Mouse (Mus musculus): ENCODE results near the gene Sirt7. TPM values are rescaled to one million over a fixed set of nuclear protein-coding genes. Genes with fewer than 3 reads are reported as not detected.

Sirt7 gene
- total RNA-seq, 1 experiment from 2014 or later = 52.4 TPM

- ATAC-seq (replicated peaks in 1 of 2; ENCODE audit: insufficient read depth in 1 of 2, low FRiP score in 2 of 2, low TSS enrichment in 1 of 2, low read depth in 1 of 2, poor library complexity in 2 of 2, severe bottlenecking in 2 of 2) = peak; percentile 96 to 99
Observed at GRCm38 (mm10) chr11:120643601-120643987, 18.6 kb upstream of the Sirt7 start, which contains the start of gene Pycr1. TSS of gene Pycr1 (minus strand) at chr11:120643769.

- ATAC-seq (replicated peaks in 1 of 2; ENCODE audit: insufficient read depth in 1 of 2, low FRiP score in 2 of 2, low TSS enrichment in 1 of 2, low read depth in 1 of 2, poor library complexity in 2 of 2, severe bottlenecking in 2 of 2) = peak in 1 of 2 experiments; percentile 33; a peak in 1 of 4 replicates
Observed at GRCm38 (mm10) chr11:120642939-120643600, 18.0 kb upstream of the Sirt7 start.

GRCm38 (mm10) chr11:120641869-120642268, 16.8 kb upstream of the Sirt7 start:
- ATAC-seq (replicated peaks in 1 of 2; ENCODE audit: insufficient read depth in 1 of 2, low FRiP score in 2 of 2, low TSS enrichment in 1 of 2, low read depth in 1 of 2, poor library complexity in 2 of 2, severe bottlenecking in 2 of 2) = no peak

GRCm38 (mm10) chr11:120641255-120641654, 16.2 kb upstream of the Sirt7 start:
- ATAC-seq (replicated peaks in 1 of 2; ENCODE audit: insufficient read depth in 1 of 2, low FRiP score in 2 of 2, low TSS enrichment in 1 of 2, low read depth in 1 of 2, poor library complexity in 2 of 2, severe bottlenecking in 2 of 2) = no peak

- ATAC-seq (replicated peaks in 1 of 2; ENCODE audit: insufficient read depth in 1 of 2, low FRiP score in 2 of 2, low TSS enrichment in 1 of 2, low read depth in 1 of 2, poor library complexity in 2 of 2, severe bottlenecking in 2 of 2) = no peak
Observed at GRCm38 (mm10) chr11:120634810-120635209, 9.8 kb upstream of the Sirt7 start.

GRCm38 (mm10) chr11:120633520-120634343, 8.7 kb upstream of the Sirt7 start, which contains the start of gene Mafg:
TSS of gene Mafg (minus strand) at chr11:120633600.
- peak; percentile 22 to 41; a peak in 3 of 4 replicates for ATAC-seq (replicated peaks in 1 of 2; ENCODE audit: insufficient read depth in 1 of 2, low FRiP score in 2 of 2, low TSS enrichment in 1 of 2, low read depth in 1 of 2, poor library complexity in 2 of 2, severe bottlenecking in 2 of 2)

- peak; percentile 33 to 46; a peak in 3 of 4 replicates for ATAC-seq (replicated peaks in 1 of 2; ENCODE audit: insufficient read depth in 1 of 2, low FRiP score in 2 of 2, low TSS enrichment in 1 of 2, low read depth in 1 of 2, poor library complexity in 2 of 2, severe bottlenecking in 2 of 2)
Observed at GRCm38 (mm10) chr11:120632559-120633519, 7.8 kb upstream of the Sirt7 start.

GRCm38 (mm10) chr11:120631726-120632448, 6.8 kb upstream of the Sirt7 start:
- no peak for ATAC-seq (replicated peaks in 1 of 2; ENCODE audit: insufficient read depth in 1 of 2, low FRiP score in 2 of 2, low TSS enrichment in 1 of 2, low read depth in 1 of 2, poor library complexity in 2 of 2, severe bottlenecking in 2 of 2)

- no peak for ATAC-seq (replicated peaks in 1 of 2; ENCODE audit: insufficient read depth in 1 of 2, low FRiP score in 2 of 2, low TSS enrichment in 1 of 2, low read depth in 1 of 2, poor library complexity in 2 of 2, severe bottlenecking in 2 of 2)
Observed at GRCm38 (mm10) chr11:120630881-120631725, 6.1 kb upstream of the Sirt7 start.

GRCm38 (mm10) chr11:120630401-120630871, 5.4 kb upstream of the Sirt7 start:
- ATAC-seq (replicated peaks in 1 of 2; ENCODE audit: insufficient read depth in 1 of 2, low FRiP score in 2 of 2, low TSS enrichment in 1 of 2, low read depth in 1 of 2, poor library complexity in 2 of 2, severe bottlenecking in 2 of 2) = peak in 1 of 2 experiments; percentile 36; a peak in 2 of 4 replicates

GRCm38 (mm10) chr11:120629911-120630310, 4.9 kb upstream of the Sirt7 start:
- no peak for ATAC-seq (replicated peaks in 1 of 2; ENCODE audit: insufficient read depth in 1 of 2, low FRiP score in 2 of 2, low TSS enrichment in 1 of 2, low read depth in 1 of 2, poor library complexity in 2 of 2, severe bottlenecking in 2 of 2)

- ATAC-seq (replicated peaks in 1 of 2; ENCODE audit: insufficient read depth in 1 of 2, low FRiP score in 2 of 2, low TSS enrichment in 1 of 2, low read depth in 1 of 2, poor library complexity in 2 of 2, severe bottlenecking in 2 of 2) = peak in 1 of 2 experiments; percentile 43; a peak in 2 of 4 replicates
Observed at GRCm38 (mm10) chr11:120629341-120629730, 4.3 kb upstream of the Sirt7 start.

- no peak for ATAC-seq (replicated peaks in 1 of 2; ENCODE audit: insufficient read depth in 1 of 2, low FRiP score in 2 of 2, low TSS enrichment in 1 of 2, low read depth in 1 of 2, poor library complexity in 2 of 2, severe bottlenecking in 2 of 2)
Observed at GRCm38 (mm10) chr11:120628601-120629340, 3.7 kb upstream of the Sirt7 start.

- ATAC-seq (replicated peaks in 1 of 2; ENCODE audit: insufficient read depth in 1 of 2, low FRiP score in 2 of 2, low TSS enrichment in 1 of 2, low read depth in 1 of 2, poor library complexity in 2 of 2, severe bottlenecking in 2 of 2) = peak; percentile 53 to 60
Observed at GRCm38 (mm10) chr11:120627468-120628300, 2.6 kb upstream of the Sirt7 start.

Measured in hematopoietic stem cell, adult 5-6 weeks (primary cell).